Mouse (Mus musculus) limb, embryonic 12.5 days (tissue): ENCODE measurements around the gene Bbs9. TPM values are rescaled to one million over a fixed set of nuclear protein-coding genes. Genes with fewer than 3 reads are reported as not detected.

Experiments used
- ATAC-seq: fragments of 200-750 bp; cut with Nextera tagmentation; 2 replicates; pipeline ENCODE4 v1.8.0; 2017; ENCODE audit warnings: low read depth, moderate TSS enrichment; ENCODE audit not compliant: insufficient number of reproducible peaks, insufficient read depth, low FRiP score, low TSS enrichment
- H3K27ac ChIP-seq: fragments of 300-500 bp; sonication (generic); 2 replicates; pipeline ENCODE4 v1.5.1; 2016; ENCODE audit warnings: mild to moderate bottlenecking, moderate library complexity
- H3K27me3 ChIP-seq: fragments of 300-500 bp; sonication (generic); 2 replicates; pipeline ENCODE4 v1.6.1; 2016; ENCODE audit warnings: mild to moderate bottlenecking, moderate library complexity
- H3K36me3 ChIP-seq: fragments of 300-500 bp; sonication (generic); 2 replicates; pipeline ENCODE4 v1.6.1; 2016; ENCODE audit warnings: mild to moderate bottlenecking, moderate library complexity
- H3K4me1 ChIP-seq: fragments of 300-500 bp; sonication (generic); replicated peaks from 2 replicates; pipeline ENCODE4 v1.6.1; 2016
- H3K4me2 ChIP-seq: fragments of 300-500 bp; sonication (generic); 2 replicates; pipeline ENCODE4 v1.6.1; 2016; ENCODE audit warnings: mild to moderate bottlenecking, moderate library complexity
- H3K4me3 ChIP-seq: fragments of 300-500 bp; sonication (generic); replicated peaks from 2 replicates; pipeline ENCODE4 v1.5.1; 2016; ENCODE audit warnings: mild to moderate bottlenecking
- H3K9ac ChIP-seq: fragments of 300-500 bp; sonication (generic); replicated peaks from 2 replicates; pipeline ENCODE4 v1.6.1; 2016; ENCODE audit warnings: mild to moderate bottlenecking, moderate library complexity
- H3K9me3 ChIP-seq: fragments of 300-500 bp; sonication (generic); 2 replicates; pipeline ENCODE4 v1.6.1; 2016; ENCODE audit warnings: mild to moderate bottlenecking, moderate library complexity
- WGBS: fragments of 180-500 bp; shearing (Covaris S2); methylation state at CpG from one replicate; pipeline ENCODE4 v1.1.7; 2016; 5-methylcytosine and 5-hydroxymethylcytosine counted together
- polyA plus RNA-seq: library from polyadenylated mRNA; unstranded; fragments of >200 nt; fragmentation: Nextera tagmentation; extraction: Ambion mirVana; gene quantifications from 2 replicates; pipeline ENCODE4 v1.2.1, GENCODE M21; 2016

Gene Bbs9
- polyA plus RNA-seq, 1 experiment from 2014 or later = 18.1 TPM

GRCm38 (mm10) chr9:22541130-22541529 lies 65.6 kb downstream of the Bbs9 start:
- Histone ChIP-seq H3K4me3 (no peak overlapping the region), H3K9ac (no peak overlapping the region), H3K4me1 (peaks cover 40% of the 10 kb centered on the region), H3K27me3 (peaks cover 7% of the 10 kb centered on the region), H3K9me3 (no peaks in the 10 kb centered on the region), H3K27ac (no peak overlapping the region), H3K4me2 (no peak overlapping the region), H3K36me3 (no peaks in the 10 kb centered on the region)
- 76% methylated on average over 10 of the region's 10 CpGs for WGBS
- no peak for ATAC-seq

GRCm38 (mm10) chr9:22543467-22543866 lies 68.0 kb downstream of the Bbs9 start:
- no peak for ATAC-seq
- no peak overlapping the region for H3K4me3 ChIP-seq
- no peak overlapping the region for H3K9ac ChIP-seq
- no peaks in the 10 kb centered on the region for H3K36me3 ChIP-seq
- 83% methylated on average over 5 of the region's 5 CpGs for WGBS
- H3K27ac ChIP-seq = no peak overlapping the region
- no peaks in the 10 kb centered on the region for H3K9me3 ChIP-seq
- no peak overlapping the region for H3K4me2 ChIP-seq
- H3K27me3 ChIP-seq = peaks cover 3% of the 10 kb centered on the region; the same call in 1 of the 2 replicates
- H3K4me1 ChIP-seq = peaks cover 36% of the 10 kb centered on the region

GRCm38 (mm10) chr9:22544349-22545341 lies 69.1 kb downstream of the Bbs9 start:
- H3K27ac ChIP-seq = no peak overlapping the region
- no peaks in the 10 kb centered on the region for H3K9me3 ChIP-seq
- no peak overlapping the region for H3K4me2 ChIP-seq
- H3K9ac ChIP-seq = no peak overlapping the region
- WGBS = 63% methylated on average over 9 of the region's 9 CpGs
- H3K4me3 ChIP-seq = no peak overlapping the region
- no peak for ATAC-seq
- H3K36me3 ChIP-seq = no peaks in the 10 kb centered on the region
- peaks cover 3% of the 10 kb centered on the region; the same call in 1 of the 2 replicates for H3K27me3 ChIP-seq
- H3K4me1 ChIP-seq = peaks cover 29% of the 10 kb centered on the region

GRCm38 (mm10) chr9:22551273-22551672 lies 75.8 kb downstream of the Bbs9 start:
- WGBS = 60% methylated on average over 1 of the region's 1 CpGs

GRCm38 (mm10) chr9:22556076-22556475 lies 80.6 kb downstream of the Bbs9 start:
- Histone ChIP-seq H3K9me3 (no peaks in the 10 kb centered on the region), H3K4me3 (no peak overlapping the region), H3K9ac (no peak overlapping the region), H3K4me2 (no peak overlapping the region), H3K36me3 (no peaks in the 10 kb centered on the region), H3K27me3 (no peaks in the 10 kb centered on the region; the same call in 1 of the 2 replicates), H3K27ac (no peak overlapping the region), H3K4me1 (0 out of 2 replicates have a peak, but pooled peaks cover 4% of the 10 kb centered on the region)
- 64% methylated on average over 5 of the region's 5 CpGs for WGBS
- ATAC-seq = no peak

More at GRCm38 (mm10) chr9:22551273-22551672, 75.8 kb downstream of the Bbs9 start:
- no peak overlapping the region for H3K4me3 ChIP-seq
- no peak overlapping the region for H3K27ac ChIP-seq
- H3K36me3 ChIP-seq = no peaks in the 10 kb centered on the region
- peaks cover 18% of the 10 kb centered on the region for H3K4me1 ChIP-seq
- no peak overlapping the region for H3K4me2 ChIP-seq
- H3K9ac ChIP-seq = no peak overlapping the region
- H3K27me3 ChIP-seq = no peaks in the 10 kb centered on the region; the same call in 1 of the 2 replicates
- no peaks in the 10 kb centered on the region for H3K9me3 ChIP-seq
- ATAC-seq = no peak

- Histone ChIP-seq H3K27ac (no peak overlapping the region), H3K9me3 (no peaks in the 10 kb centered on the region), H3K4me2 (no peak overlapping the region), H3K36me3 (no peaks in the 10 kb centered on the region), H3K9ac (no peak overlapping the region), H3K4me1 (no peaks in the 10 kb centered on the region), H3K4me3 (no peak overlapping the region), H3K27me3 (no peaks in the 10 kb centered on the region; the same call in 1 of the 2 replicates)
- 45% methylated on average over 13 of the region's 13 CpGs for WGBS
- ATAC-seq = no peak
These were observed 82.0 kb downstream of the Bbs9 start for GRCm38 (mm10) chr9:22557467-22557866.

DNA sequence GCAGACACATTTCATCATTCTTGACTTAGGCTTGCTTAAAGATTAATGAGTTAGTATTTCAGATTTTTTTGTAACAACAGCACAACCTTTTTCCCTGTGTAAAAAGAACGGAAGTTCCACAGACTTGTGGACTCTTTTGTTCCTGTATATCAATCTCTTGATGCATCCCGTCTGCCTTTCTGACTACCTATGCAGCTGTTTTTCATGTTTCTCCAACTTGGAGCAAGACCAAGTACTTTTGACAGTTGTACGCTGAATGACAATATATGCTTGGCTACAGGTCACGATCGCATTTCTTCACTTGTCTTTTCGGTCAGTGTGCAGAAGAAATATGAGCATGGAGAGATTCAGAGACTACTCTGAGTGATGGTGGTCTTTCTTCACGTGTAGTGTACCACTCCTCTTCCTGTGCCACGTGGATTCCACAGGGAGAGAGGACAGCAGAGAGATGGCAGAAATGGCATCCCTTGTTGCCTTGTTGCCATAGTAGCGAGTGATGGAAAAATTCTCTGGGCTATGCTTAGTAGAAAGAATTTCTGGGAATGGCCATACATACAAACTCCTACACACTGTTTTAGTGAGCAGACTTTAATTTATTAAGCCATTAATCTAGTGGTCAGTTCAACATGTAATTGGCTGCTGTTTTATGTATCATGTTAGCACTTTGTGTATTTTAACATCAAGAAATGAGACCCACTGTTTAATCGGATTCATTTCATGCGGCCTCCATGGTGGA lies 88.3 kb downstream of the Bbs9 start:
- peaks cover 9% of the 10 kb centered on the region; the same call in 1 of the 2 replicates for H3K9me3 ChIP-seq
- no peak for ATAC-seq
- H3K4me2 ChIP-seq = no peak overlapping the region
- no peaks in the 10 kb centered on the region for H3K4me1 ChIP-seq
- H3K27ac ChIP-seq = no peak overlapping the region
- H3K36me3 ChIP-seq = no peaks in the 10 kb centered on the region
- H3K4me3 ChIP-seq = no peak overlapping the region
- WGBS = 90% methylated on average over 11 of the region's 11 CpGs
- H3K9ac ChIP-seq = no peak overlapping the region
- H3K27me3 ChIP-seq = no peaks in the 10 kb centered on the region

DNA sequence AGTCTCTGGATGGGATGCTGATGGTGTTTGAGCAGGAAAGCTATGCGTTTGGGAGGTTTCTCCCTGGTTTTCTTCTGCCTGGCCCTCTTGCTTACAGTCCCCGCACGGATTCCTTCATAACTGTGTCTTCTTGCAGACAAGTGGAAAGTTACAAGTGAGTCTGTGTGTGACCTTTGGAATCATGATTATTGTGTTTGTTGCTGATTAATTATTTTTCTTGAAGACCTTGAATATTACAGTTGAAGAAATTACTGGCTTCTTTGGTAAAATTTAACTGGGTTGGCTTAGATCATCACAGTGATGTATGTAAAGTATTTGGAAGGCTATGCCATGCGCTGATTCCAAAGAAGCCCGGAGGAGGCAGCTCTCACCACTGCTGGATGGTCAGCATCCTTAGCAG lies 92.2 kb downstream of the Bbs9 start:
- no peaks in the 10 kb centered on the region for H3K27me3 ChIP-seq
- H3K9me3 ChIP-seq = peaks cover 9% of the 10 kb centered on the region; the same call in 1 of the 2 replicates
- 88% methylated on average over 5 of the region's 5 CpGs for WGBS
- no peak overlapping the region for H3K4me2 ChIP-seq
- no peaks in the 10 kb centered on the region for H3K36me3 ChIP-seq
- no peak overlapping the region for H3K4me3 ChIP-seq
- no peaks in the 10 kb centered on the region for H3K4me1 ChIP-seq
- no peak overlapping the region for H3K27ac ChIP-seq
- H3K9ac ChIP-seq = no peak overlapping the region
- no peak for ATAC-seq

GRCm38 (mm10) chr9:22576426-22577139 lies 101.1 kb downstream of the Bbs9 start:
- ATAC-seq = no peak
- peaks cover 11% of the 10 kb centered on the region; the same call in 1 of the 2 replicates for H3K4me1 ChIP-seq
- 82% methylated on average over 14 of the region's 14 CpGs for WGBS
- H3K36me3 ChIP-seq = no peaks in the 10 kb centered on the region
- no peaks in the 10 kb centered on the region for H3K27me3 ChIP-seq
- no peaks in the 10 kb centered on the region for H3K9me3 ChIP-seq
- no peak overlapping the region for H3K9ac ChIP-seq
- no peak overlapping the region for H3K27ac ChIP-seq
- H3K4me3 ChIP-seq = no peak overlapping the region
- H3K4me2 ChIP-seq = no peak overlapping the region

DNA sequence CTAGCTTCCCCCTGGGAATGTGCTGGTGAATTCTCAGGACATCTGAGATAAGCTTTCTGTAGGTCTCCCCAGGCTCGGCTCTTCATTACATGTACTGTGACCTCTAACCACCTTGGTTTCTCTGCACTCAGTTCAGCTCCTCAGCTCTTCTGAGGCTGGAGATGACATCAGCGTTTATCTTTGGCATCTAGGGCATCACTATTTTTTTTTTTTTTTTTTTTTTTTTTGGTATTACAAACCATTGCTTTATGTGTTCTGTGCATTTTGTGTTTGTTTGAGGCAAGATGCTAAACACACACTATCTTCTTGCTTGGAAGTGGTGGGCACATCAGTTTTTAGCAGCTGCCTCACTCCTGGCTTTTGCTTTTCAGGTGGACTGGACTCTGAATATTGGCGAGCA lies 102.8 kb downstream of the Bbs9 start:
- 89% methylated on average over 3 of the region's 3 CpGs for WGBS
- no peak for ATAC-seq
- Histone ChIP-seq H3K4me1 (peaks cover 11% of the 10 kb centered on the region; the same call in 1 of the 2 replicates), H3K27me3 (no peaks in the 10 kb centered on the region), H3K9me3 (no peaks in the 10 kb centered on the region), H3K4me3 (no peak overlapping the region), H3K36me3 (no peaks in the 10 kb centered on the region), H3K27ac (no peak overlapping the region), H3K9ac (no peak overlapping the region), H3K4me2 (no peak overlapping the region)
